Mouse (Mus musculus) left cerebral cortex, postnatal 36 days (tissue): ENCODE data around the gene Mpo. TPM values are rescaled to one million over a fixed set of nuclear protein-coding genes. Genes with fewer than 3 reads are reported as not detected.
A peak's percentile ranks its signal among the peaks of the same experiment; 100 is the strongest.

Experiments
- DNase-seq, 2 experiments: peaks; one replicate each; pipeline ENCODE4 v3.0.0; 2021 to 2022; ENCODE audit warnings: low spot score in 2 of 2, mixed read lengths in 1 of 2
- intact Hi-C: fragments of 180-260 bp; cut with DNase I; formaldehyde crosslinking; loops from one replicate; pipeline ENCODE4 v1.15.1; 2025
- total RNA-seq, 2 experiments: library from RNA; stranded (reverse); gene quantifications; 2 replicates each; pipeline ENCODE4 v1.2.3; 2021

The Mpo gene
- total RNA-seq, 2 experiments from 2014 or later, result not detected

DNA sequence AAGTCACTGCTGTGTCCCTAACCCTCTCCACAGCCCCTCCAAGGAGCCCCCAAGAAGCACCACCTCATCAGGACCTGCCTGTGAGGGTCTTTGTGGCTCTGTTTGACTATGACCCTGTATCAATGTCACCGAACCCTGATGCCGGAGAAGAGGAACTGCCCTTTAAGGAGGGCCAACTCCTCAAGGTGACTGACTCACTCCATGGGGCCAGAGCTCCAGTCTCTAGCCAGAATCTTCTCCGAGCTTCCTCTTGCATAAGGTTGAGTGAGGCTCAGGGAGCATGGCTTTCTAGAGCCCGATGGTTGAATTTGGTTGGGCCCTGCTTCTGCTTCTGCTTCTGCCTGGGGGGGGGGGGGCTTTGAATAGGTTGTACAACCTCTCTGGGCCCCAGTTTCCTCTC, 14.0 kb upstream of the Mpo start:
- intact Hi-C loops, result loop anchor here (5.0 kb wide), 1 partner anchor 177 kb away; no protein-coding TSS in a partner anchor
- DNase-seq, result no peak

DNA sequence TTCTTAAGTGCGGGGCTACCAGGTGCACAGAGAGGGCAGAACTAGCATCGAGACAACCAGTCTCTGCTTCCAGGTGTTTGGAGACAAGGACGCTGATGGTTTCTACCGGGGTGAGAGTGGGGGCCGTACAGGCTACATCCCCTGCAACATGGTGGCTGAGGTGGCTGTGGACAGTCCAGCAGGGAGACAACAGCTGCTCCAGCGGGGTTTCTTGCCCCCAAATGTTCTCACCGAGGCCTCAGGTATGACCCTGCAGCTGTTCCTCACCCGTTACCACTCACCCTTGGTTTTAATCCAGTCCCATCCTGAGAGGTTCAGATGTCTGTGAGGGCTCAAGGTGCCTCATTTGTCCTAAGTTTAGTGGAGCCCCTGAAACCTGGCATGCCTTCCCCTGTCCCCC, 13.3 kb upstream of the Mpo start:
- intact Hi-C loops, result no loop called here
- no peak for DNase-seq

DNA sequence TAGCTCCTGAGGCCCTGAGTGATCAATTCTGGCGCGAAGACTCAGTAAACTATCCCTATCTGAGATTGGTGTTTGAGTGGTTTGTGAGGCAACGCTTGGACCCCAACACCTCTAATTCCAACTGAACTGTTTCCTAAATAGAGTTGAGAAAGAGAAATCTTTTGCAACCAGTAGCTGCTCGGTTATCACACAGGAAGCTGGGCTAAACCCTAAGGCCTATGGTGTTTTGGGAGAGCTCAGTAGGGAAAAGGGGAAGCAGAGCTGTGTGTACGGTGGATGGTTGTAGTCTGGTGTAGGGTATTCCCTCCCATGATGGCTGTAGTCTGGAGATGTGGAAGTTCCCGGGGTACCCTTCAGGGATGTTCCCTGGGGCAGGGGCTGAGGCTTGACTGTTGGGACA, 3.3 kb upstream of the Mpo start:
- intact Hi-C loops, result no loop called here

DNA sequence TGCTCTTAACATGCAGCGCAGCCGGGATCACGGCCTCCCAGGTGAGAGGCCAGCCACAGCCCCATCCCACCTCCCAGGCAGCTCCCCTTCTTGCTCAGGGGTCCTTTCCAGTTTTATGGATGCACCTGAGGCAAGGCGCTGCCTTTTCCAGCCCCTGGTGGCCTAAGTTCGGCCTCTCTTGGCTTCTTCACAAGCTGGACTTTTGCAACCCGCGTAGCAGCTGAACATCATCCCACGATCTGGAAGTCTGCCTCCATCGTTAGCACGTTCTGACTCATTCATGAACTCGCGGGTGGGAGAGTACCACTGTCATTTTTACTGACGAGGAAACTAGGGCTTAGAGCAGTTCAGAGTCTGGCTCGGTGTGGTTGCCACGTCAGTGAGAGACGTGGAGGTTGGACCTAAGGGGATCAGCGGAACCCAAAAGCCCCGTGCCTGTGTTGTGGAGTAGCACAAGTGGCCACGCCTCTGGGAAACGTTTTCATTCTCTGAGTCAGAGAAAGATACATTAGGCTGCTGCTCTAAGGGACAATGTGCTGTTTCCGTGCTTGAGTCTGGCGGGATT, 8.4 kb downstream of the Mpo start:
- peak; percentile 55 to 59 for DNase-seq
- intact Hi-C loops, result loop anchor here (5.0 kb wide), 1 partner anchor 156 kb away; no protein-coding TSS in a partner anchor

More for the DNA sequence above, 3.3 kb upstream of the Mpo start:
- no peak for DNase-seq

DNA sequence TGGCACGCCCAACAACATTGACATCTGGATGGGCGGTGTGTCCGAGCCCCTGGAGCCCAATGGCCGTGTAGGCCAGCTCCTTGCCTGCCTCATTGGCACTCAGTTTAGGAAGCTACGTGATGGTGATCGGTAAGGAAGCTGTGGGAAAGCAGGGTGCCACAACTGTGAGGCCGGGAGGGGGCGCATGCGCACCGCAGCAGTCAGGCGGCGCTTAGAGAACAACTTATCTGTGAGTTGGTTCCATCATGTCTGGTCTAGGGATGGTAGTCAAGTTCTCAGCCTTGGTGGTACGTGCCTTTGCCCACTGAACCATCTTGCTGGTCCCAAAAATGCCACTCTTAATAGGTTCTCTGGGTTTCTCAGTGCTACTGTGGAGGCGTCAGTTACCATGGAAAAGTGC, 9.2 kb downstream of the Mpo start:
- intact Hi-C loops, result loop anchor here (5.0 kb wide), 1 partner anchor 155 kb away; no protein-coding TSS in a partner anchor
- DNase-seq, result no peak

DNA sequence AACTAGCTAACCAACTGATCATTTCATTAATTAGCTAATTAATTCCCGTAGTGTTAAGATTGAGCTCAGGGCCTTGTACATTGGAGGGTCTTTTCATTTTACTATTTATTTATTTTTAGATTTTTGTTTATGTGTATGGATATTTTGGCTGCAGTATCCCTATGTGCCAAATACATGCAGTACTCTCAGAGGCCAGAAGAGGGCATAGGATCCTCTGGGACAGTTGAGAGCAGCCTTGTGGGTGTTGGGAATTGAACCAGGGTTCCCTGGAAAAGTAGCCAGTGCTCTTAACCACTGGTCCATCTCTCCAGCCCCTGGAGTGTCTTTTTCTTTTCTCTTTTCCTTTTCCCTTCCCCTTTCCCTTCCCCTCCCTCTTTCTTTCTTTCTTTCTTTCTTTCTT, 12.1 kb downstream of the Mpo start:
- intact Hi-C loops, result no loop called here
- DNase-seq, result no peak

DNA sequence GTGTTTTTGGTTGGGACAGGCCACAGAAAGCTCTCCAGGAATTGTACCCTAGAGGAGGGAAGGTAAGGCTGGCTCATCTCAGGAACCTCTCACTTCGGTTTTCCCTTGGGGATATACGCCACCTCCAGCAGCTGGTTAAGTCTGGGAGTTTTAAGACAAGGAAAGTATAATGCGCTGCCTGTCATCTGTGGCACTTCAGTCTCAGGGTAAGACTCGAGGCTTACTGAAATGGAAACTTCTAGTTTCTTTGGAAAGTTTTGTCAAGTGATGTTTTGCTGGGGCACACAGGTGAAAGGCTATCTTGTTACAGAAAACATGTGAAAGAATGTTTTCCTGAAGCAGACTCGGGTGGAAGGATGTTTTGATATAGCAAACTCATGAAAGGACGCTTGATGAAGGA, 14.1 kb downstream of the Mpo start:
- intact Hi-C loops, result no loop called here

DNA sequence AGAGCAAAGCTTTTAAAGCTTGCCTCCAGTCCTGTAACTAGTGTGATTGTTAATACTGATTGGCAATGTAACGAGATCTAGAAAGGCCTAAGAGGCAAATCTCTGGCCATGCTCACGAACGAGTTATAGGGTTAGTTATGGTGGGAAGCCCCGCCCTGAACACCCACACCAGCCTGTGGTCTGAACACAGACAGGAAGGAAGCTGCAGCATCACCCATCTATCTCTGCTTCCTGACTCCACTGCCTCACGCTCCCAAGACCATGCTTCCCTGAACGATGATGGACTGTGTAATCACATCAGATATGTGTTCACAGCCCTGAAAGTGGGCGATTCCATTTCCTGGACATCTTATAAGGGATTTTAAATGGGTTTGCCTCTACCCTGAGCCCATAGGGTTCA, 14.9 kb downstream of the Mpo start:
- DNase-seq, result no peak
- intact Hi-C loops, result no loop called here

More for the DNA sequence above, 14.1 kb downstream of the Mpo start:
- DNase-seq, result no peak

DNA sequence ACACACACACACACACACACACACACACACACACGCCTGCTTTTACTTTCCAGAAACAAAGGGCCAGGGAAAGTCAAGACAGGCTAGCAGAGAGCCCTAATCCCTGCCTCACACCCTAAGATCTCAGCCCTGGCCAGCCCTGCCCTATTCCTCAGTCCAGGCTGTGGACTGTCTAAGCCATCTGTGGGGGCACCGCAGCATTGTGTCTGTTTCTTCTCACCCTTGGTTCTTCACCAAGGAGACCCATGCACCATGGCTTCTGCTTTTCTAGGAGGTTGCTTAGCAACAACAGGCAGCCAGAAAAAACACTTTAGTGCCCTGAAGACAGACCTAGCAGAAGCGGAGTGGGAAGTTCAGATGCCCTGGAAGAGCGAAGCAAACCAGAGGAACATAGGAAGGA, 18.0 kb downstream of the Mpo start:
- intact Hi-C loops, result no loop called here

DNA sequence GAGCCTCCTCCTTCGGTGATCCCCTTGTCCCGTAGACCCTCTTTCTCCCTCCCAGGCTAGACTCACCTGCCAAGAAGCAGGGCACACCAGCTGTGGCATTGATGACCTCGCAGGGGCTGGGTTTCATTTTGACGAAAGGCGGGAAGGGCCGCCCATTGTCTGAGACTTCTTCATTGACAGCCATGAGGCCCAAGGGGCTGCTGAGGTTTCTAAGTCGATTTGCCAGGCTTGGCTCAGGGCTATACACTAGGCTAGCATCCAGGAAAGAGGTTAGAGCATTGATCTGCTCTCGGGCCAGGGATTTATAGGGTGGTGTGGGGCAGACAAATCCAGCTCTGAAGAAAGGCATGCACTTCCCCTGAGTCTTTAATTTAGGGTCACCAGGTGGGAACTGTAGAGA, 21.4 kb downstream of the Mpo start:
- DNase-seq, result no peak
- intact Hi-C loops, result no loop called here

More for the DNA sequence above, 18.0 kb downstream of the Mpo start:
- no peak for DNase-seq

DNA sequence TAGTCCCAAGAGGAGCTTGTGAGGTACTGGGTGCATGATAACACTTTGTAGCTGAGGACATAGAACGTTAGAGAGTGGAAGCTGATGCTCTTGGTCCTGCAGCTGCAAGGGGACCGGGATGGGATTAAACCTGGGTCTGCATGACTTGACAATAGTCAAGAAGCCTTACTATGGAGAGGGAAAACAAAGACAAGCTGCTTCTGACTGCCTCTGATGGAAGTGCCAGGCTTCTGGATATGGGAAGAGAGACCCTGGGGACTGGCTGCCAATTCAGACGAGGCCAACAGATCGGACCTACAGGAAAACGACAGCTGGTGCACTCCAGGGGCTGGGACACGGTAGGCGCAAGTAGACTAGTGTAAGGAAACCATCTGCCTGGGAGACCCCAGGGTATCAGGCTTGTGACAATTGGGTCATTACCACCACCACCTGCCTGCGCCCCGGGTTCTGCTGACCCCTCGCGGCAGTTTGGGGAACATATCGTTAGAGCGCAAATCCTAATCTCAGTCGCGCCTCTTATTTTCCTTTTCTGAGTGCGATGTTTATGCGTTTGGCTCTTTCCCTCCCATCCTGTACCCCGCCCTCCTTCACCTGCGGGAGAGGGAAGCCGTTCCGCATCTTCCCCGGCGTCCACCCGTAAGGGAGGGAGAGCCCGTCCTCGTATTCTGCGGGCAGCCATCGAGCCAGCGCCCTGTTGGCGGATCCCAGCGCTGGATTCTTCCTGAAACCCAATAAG, 23.5 kb downstream of the Mpo start:
- peak; percentile 43 to 54 for DNase-seq
- intact Hi-C loops, result no loop called here

DNA sequence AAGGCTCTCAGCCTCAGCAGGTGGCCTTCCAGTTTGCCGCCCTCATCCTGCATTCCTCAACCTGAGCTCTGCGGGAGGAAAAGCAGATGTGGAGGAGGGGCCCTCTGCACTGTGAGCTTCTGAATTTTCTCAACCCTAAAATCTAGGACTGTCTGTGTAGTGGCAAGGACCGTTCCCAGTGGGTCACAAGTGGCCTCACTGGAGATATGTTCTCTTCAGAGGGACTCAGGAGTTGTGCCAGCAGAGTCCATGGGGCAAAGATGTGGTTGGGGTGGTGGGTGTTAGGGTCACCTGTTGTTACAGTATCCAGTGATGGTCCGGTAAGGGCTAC, 24.0 kb downstream of the Mpo start:
- DNase-seq, result no peak
- intact Hi-C loops, result no loop called here

DNA sequence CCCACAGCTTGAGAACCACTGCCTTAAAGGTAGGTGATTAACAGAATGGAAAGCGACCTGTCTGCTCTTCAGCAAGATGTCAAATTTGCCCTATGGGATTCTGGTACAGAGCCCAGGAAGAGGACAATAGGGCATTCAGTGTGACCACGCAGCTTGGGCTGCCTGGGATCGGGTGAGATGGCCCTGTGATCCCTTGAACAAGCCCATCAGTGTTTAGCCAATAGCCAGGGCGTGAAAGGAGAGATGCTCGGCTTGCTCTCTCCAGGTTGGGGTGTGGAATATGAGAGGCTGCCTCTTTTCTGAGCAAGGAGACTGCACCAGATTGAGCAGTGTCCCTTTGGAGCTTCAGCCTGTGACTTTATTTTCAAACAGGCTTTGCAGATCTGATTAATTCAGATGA, 28.1 kb downstream of the Mpo start:
- intact Hi-C loops, result no loop called here
- DNase-seq, result no peak

DNA sequence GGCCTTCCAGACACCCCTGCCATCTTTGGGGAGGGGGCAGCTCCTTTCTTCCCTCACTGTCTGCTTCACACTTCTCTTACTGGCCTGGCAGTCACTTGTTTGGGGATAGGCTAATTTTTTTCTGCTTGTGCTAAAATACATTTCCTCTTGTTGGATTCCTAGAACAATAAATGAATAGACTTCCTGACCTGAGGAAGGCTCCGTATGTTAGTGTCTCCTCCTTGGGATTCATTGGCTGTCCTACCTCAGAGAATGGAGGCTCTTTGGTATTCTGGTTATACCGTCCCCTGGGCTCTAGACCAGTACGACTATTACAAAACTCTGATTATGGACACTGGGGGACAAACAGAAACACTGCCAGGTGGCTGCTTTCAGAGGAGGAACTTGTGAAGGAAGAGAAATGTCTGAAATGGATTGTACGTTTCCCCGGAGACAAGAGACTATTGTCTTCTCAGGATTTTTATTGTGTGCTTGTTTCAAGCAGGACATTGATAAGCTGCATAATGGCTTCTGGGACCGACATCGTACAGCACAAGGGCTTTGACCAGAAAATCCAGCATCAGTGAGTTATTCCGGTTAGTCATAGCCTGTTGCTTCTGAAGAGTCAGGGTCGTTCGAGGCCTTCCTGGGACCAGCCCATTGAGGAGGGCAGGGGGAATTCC, 35.0 kb downstream of the Mpo start, which contains the start of gene Lpo:
Gene Lpo, minus strand, starts transcription at position 51 of the 662 bp plus-strand sequence.
- DNase-seq, result no peak
- intact Hi-C loops, result no loop called here

DNA sequence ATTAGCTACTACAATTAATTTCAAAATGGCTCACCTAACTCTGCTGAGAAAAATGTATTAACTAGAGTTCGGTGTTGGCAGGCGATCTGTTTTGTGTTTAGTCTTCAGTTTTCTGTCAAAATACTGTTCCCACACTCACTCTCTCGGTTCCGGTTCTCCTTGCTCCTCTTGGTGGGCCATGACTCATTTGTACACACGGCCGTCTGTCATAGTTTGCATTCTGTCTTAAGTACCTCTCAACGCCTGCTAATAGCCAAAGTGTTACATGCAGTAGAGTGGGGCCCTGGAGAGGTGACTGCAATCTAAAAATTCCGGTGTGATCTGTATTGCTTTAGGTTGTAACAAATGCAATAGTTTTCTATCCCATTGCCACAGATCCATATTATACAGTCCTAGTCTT, 47.3 kb downstream of the Mpo start:
- intact Hi-C loops, result no loop called here
- no peak for DNase-seq

DNA sequence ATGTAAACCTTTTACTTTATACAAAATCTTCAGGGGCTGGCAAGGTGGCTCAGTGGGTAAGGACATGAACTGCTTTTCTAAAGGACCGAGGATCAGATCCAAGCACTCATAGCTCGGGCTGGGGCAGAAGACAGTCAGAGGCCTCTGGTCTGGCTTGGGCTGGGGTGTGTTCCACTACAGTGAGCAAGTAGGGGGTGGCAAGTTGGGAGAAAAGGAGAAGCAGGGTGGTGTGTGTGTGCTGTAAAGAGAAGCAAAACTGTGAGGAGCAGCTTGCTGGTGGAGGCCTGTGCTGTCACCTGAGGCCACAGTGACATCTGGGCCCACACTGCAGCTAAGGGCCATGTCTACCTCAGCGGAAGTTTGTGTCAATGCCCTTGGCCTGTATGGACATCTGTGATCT, 48.1 kb downstream of the Mpo start:
- intact Hi-C loops, result no loop called here
- no peak for DNase-seq

DNA sequence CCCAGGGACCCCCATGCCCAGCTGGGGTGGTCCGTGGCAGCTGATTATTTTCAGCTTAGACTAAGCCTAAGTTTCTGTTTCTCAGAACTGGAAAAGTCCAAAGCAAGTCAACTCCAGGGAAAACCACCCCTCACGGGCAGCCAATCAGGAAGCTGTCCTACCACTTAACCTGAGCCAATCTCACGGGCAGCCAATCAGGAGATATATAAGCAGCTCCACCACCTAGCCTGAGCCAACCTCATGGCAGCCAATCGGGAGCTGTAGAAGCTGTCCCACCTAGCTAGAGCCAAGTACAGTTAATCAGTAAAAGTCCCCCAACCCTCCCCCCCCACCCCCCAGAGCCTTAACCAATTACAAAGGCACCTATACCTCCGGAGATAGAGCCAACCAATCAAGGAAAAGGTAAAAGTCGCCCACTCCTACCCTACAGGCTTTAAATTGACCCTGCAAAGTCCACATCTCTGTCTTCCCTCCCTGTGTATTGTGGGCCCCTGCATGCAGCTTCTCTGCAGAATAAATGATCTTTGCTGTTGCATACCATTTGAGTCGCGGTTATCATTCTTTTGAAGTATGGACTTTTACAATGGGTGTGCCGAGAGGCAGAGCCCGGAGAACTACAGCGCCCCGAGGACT, 53.7 kb downstream of the Mpo start:
- intact Hi-C loops, result no loop called here
- DNase-seq, result no peak

DNA sequence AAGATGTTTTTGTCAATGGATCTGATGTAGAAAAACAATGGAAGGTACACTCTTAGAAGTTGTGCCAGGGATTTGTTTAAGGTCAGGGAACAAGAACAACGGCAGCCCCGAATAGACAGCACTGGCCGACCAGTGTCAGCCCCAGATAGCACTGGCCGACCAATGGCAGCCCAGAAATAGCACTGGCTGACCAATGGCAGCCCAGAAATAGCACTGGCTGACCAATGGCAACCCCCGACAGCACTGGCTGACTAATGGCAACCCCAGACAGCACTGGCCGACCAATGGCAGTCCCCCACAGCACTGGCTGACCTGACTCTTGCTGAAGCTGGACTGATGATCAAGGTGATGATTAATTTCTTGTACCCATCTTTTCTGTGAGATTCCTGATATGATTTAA, 54.5 kb downstream of the Mpo start:
- intact Hi-C loops, result no loop called here
- DNase-seq, result no peak

DNA sequence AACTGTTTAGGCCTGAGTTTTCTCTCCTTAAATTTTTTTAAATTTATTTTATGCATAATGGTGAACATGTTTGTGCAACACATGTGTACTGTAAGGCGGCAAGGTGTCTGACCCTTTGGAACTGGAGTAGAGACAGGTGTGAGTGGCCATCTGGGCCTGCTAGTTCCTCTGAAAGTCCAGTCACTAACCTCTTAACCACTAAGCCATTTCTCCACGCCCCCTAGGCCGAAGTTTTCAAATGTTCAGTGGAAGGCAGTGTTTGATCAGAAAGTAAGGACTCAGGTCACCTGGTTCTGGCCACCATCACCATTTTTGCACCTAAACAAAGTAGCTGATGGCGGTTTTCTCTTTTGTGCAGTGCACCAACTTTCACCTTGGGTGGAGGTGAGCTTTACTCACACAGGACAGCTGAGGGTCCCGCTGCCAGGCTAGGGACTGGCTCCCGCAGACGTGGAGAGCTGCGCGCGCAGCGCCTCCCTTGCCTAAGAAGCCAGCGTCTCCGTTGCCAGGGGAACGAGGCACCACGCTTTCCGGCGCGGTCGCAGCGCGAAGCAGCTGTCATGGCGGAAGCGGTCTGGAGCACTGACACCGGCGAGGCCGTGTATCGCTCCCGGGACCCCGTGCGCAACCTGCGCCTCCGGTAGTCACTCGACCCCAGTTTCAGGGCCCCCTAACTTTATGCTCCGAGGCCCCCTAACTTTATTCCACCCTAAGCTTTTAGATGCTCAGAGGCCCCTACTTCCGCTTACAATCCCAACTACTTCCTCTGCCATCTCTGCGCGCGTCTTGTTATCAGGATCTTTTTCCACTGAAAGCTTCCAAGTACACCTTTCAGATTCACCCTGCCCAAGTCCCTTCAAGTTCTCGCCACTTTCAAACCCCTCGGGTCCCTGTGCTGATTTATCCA, 59.6 kb downstream of the Mpo start, which contains the start of gene Mks1:
Gene Mks1, plus strand, starts transcription at position 526 of the 907 bp plus-strand sequence.
- intact Hi-C loops, result no loop called here
- peak; percentile 93 for DNase-seq

DNA sequence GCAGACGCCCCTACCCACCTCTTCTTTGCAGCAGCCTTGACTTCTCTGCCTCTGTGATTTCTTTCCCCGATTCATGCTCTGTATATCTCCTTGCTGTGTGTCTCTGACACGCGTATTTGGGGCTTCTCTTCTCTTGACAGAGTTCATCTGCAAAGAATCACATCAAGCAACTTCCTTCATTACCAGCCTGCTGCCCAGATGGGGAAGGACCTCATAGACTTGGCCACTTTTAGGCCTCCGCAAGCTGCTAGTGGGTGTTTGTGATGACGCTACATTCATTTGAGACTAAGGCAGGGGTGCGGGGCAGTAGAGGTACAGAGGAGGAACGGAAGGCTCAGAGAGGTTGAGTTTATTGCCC, 60.2 kb downstream of the Mpo start:
- intact Hi-C loops, result no loop called here
- peak; percentile 30 to 44 for DNase-seq
